9 mouse cellular contexts compared by ENCODE assay signal in the genomic region with DNA sequence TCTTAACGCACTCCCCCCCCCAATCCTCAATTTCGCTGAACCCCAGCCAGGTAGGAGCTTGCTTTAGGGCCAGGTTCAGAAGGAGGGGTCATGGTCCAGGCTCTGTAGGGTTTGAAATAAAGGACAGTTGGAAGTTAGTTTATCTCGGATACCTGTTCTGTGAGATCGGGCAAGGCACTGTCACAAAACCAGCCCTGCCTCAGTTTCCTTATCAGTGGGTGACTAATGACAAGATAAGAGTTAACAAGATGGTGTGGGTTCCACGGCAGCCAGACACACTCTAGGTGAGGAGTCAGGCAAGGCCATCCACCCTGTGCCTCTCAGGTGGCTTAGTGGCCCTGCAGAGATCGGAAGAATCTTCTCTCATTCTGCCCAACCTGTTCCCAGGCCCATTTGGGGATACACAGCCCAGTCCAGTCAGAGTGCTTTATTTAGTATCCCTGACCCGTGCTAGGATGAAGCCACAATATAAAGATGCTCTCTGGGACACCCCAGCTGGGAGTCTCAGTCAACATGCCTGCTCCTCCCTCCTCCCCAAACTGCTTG. TPM values are rescaled to one million over a fixed set of nuclear protein-coding genes. Genes with fewer than 3 reads are reported as not detected.
DNase-seq lines count a peak whose midpoint lies in the region; ATAC-seq lines count a peak whose summit lies in the region.
"Had no signal": no experiment of that assay in that cellular context is flagged by ENCODE, and none has a peak within 500 bp of the region (broad histone marks: within the 10 kb centered on the region; RNA-seq: fewer than 3 reads in every experiment).

No protein-coding gene starts in this region.

- peak overlapping the region; percentile 85; the same call in 1 of the 2 replicates for H3K9ac ChIP-seq in heart, embryonic 11.5 days (ENCODE audit: low read depth, low read length)
- H3K9ac ChIP-seq in embryonic facial prominence, embryonic 12.5 days = peak overlapping the region; percentile 83
- H3K9ac ChIP-seq in hindbrain, embryonic 16.5 days (ENCODE audit: low read depth, low read length) = peak overlapping the region; percentile 99
- H3K9ac ChIP-seq in midbrain, embryonic 13.5 days (replicated peaks) = peak overlapping the region; percentile 98

- DNase-seq in heart, postnatal 25 days (ENCODE audit: low spot score) = no peak
- no peak for DNase-seq in layer of hippocampus, postnatal 25 days (ENCODE audit: extremely low spot score in 1 of 2, low spot score in 1 of 2)
- DNase-seq in retina, embryonic 14.5 days (ENCODE audit: low spot score) = no peak

- H3K9me3 ChIP-seq in heart, embryonic 11.5 days (replicated peaks; ENCODE audit: control insufficient read depth, low read length) = no peaks in the 10 kb centered on the region
- H3K9me3 ChIP-seq in embryonic facial prominence, embryonic 12.5 days = no peaks in the 10 kb centered on the region
- H3K9me3 ChIP-seq in hindbrain, embryonic 16.5 days (ENCODE audit: control insufficient read depth, low read length) = no peaks in the 10 kb centered on the region
- H3K9me3 ChIP-seq in midbrain, embryonic 13.5 days = no peaks in the 10 kb centered on the region

- peaks cover 51% of the 10 kb centered on the region for H3K4me1 ChIP-seq in heart, embryonic 11.5 days (ENCODE audit: control insufficient read depth, insufficient read depth, low read length)
- peaks cover 37% of the 10 kb centered on the region for H3K4me1 ChIP-seq in embryonic facial prominence, embryonic 12.5 days
- peaks cover 36% of the 10 kb centered on the region for H3K4me1 ChIP-seq in hindbrain, embryonic 16.5 days (ENCODE audit: control insufficient read depth, insufficient read depth, low read depth, low read length)
- H3K4me1 ChIP-seq in midbrain, embryonic 13.5 days (replicated peaks) = peaks cover 50% of the 10 kb centered on the region

- peak overlapping the region; percentile 80; the same call in 1 of the 2 replicates for H3K4me3 ChIP-seq in heart, embryonic 11.5 days (ENCODE audit: low read depth, low read length)
- peak overlapping the region; percentile 90 for H3K4me3 ChIP-seq in embryonic facial prominence, embryonic 12.5 days
- H3K4me3 ChIP-seq in hindbrain, embryonic 16.5 days (ENCODE audit: low read length) = peak overlapping the region; percentile 78
- H3K4me3 ChIP-seq in midbrain, embryonic 13.5 days (replicated peaks) = peak overlapping the region; percentile 86

- H3K27me3 ChIP-seq in heart, embryonic 11.5 days (ENCODE audit: control insufficient read depth, insufficient read depth, low read length) = no peaks in the 10 kb centered on the region
- H3K27me3 ChIP-seq in embryonic facial prominence, embryonic 12.5 days = no peaks in the 10 kb centered on the region
- H3K27me3 ChIP-seq in hindbrain, embryonic 16.5 days (replicated peaks; ENCODE audit: control insufficient read depth, insufficient read depth, low read length) = no peaks in the 10 kb centered on the region
- no peaks in the 10 kb centered on the region for H3K27me3 ChIP-seq in midbrain, embryonic 13.5 days

- ATAC-seq in heart, embryonic 11.5 days (replicated peaks; ENCODE audit: insufficient number of reproducible peaks, low FRiP score, low TSS enrichment) = no peak
- ATAC-seq in embryonic facial prominence, embryonic 12.5 days (ENCODE audit: insufficient number of reproducible peaks, insufficient read depth, low FRiP score, low TSS enrichment) = no peak
- no peak for ATAC-seq in hindbrain, embryonic 16.5 days
- ATAC-seq in midbrain, embryonic 13.5 days = no peak
- no peak for ATAC-seq in monocyte, adult 5-6 weeks (replicated peaks; ENCODE audit: insufficient number of reproducible peaks, low FRiP score, low TSS enrichment, poor library complexity, severe bottlenecking)

- no peak overlapping the region for H3K27ac ChIP-seq in heart, embryonic 11.5 days (ENCODE audit: low read depth, low read length)
- no peak overlapping the region for H3K27ac ChIP-seq in embryonic facial prominence, embryonic 12.5 days
- H3K27ac ChIP-seq in hindbrain, embryonic 16.5 days (ENCODE audit: low read depth, low read length) = no peak overlapping the region
- no peak overlapping the region for H3K27ac ChIP-seq in midbrain, embryonic 13.5 days

- H3K36me3 ChIP-seq in heart, embryonic 11.5 days (ENCODE audit: control insufficient read depth, insufficient read depth, low read length) = no peaks in the 10 kb centered on the region
- H3K36me3 ChIP-seq in embryonic facial prominence, embryonic 12.5 days = no peaks in the 10 kb centered on the region
- H3K36me3 ChIP-seq in hindbrain, embryonic 16.5 days (ENCODE audit: control insufficient read depth, insufficient read depth, low read length) = no peaks in the 10 kb centered on the region
- H3K36me3 ChIP-seq in midbrain, embryonic 13.5 days = no peaks in the 10 kb centered on the region

- H3K4me2 ChIP-seq in heart, embryonic 11.5 days = peak overlapping the region; percentile 92
- H3K4me2 ChIP-seq in embryonic facial prominence, embryonic 12.5 days (replicated peaks) = peak overlapping the region; percentile 79
- H3K4me2 ChIP-seq in hindbrain, embryonic 16.5 days (ENCODE audit: low read length) = peak overlapping the region; percentile 80
- H3K4me2 ChIP-seq in midbrain, embryonic 13.5 days (replicated peaks) = peak overlapping the region; percentile 83

- WGBS in heart, embryonic 11.5 days (ENCODE audit: insufficient replicate concordance) = 53% methylated on average over 7 of the region's 7 CpGs
- WGBS in embryonic facial prominence, embryonic 12.5 days = 72% methylated on average over 7 of the region's 7 CpGs
- WGBS in hindbrain, embryonic 16.5 days = 67% methylated on average over 7 of the region's 7 CpGs
- 74% methylated on average over 7 of the region's 7 CpGs for WGBS in midbrain, embryonic 13.5 days

- intact Hi-C loops in heart, postnatal 25 days (cut with DNase I) = loop anchor here (10.0 kb wide), 1 partner anchor 175 kb away; no protein-coding TSS in a partner anchor

RNA-seq across cellular contexts. Expression of a gene that starts 2.4 kb away (rescaled TPM):
- polyA plus RNA-seq in heart, embryonic 11.5 days (2014; fragmentation: Nextera tagmentation; extraction: Ambion mirVana) = 4.9 and 6.5 TPM in 2 replicates
- total RNA-seq in heart, postnatal 25 days (2021) = 10 to 100 TPM; 30.4 to 34.7 TPM
- polyA plus RNA-seq in embryonic facial prominence, embryonic 12.5 days (2016; fragmentation: Nextera tagmentation; extraction: Ambion mirVana) = 19.4 and 19.6 TPM in 2 replicates
- 18.4 and 30.4 TPM in 2 replicates for polyA plus RNA-seq in hindbrain, embryonic 16.5 days (2015; fragmentation: Nextera tagmentation; extraction: Ambion mirVana)
- polyA plus RNA-seq in midbrain, embryonic 13.5 days (2015; fragmentation: Nextera tagmentation; extraction: Ambion mirVana) = 31.3 and 34.3 TPM in 2 replicates
- 10 to 100 TPM; 25.9 to 27.7 TPM for total RNA-seq in layer of hippocampus, postnatal 25 days (2021)
- 112 to 191 TPM (median 137 TPM) in 3 replicates for total RNA-seq in monocyte, adult 5-6 weeks (2017)

RNA-seq across cellular contexts. Expression of a gene that starts 26.3 kb away (rescaled TPM):
- polyA plus RNA-seq in heart, embryonic 11.5 days (2014; fragmentation: Nextera tagmentation; extraction: Ambion mirVana) = 2.1 and 2.2 TPM in 2 replicates
- total RNA-seq in heart, postnatal 25 days (2021) = 1 to 10 TPM; 6.6 to 7.2 TPM
- polyA plus RNA-seq in embryonic facial prominence, embryonic 12.5 days (2016; fragmentation: Nextera tagmentation; extraction: Ambion mirVana) = 2.4 and 2.5 TPM in 2 replicates
- polyA plus RNA-seq in hindbrain, embryonic 16.5 days (2015; fragmentation: Nextera tagmentation; extraction: Ambion mirVana) = 0.76 and 1.2 TPM in 2 replicates
- polyA plus RNA-seq in midbrain, embryonic 13.5 days (2015; fragmentation: Nextera tagmentation; extraction: Ambion mirVana) = 2.0 and 2.7 TPM in 2 replicates
- 1 to 10 TPM; 4.5 to 6.1 TPM for total RNA-seq in layer of hippocampus, postnatal 25 days (2021)
- total RNA-seq in monocyte, adult 5-6 weeks (2017) = 0.11 to 2.1 TPM (median 0.76 TPM) in 3 replicates
- total RNA-seq: CH12.LX had no signal
